In genomic region chr11:104609733-104610132, GRCm38 (mm10) we compare ENCODE assay signal across 20 mouse cellular contexts. TPM values are rescaled to one million over a fixed set of nuclear protein-coding genes. Genes with fewer than 3 reads are reported as not detected.
DNase-seq lines count a peak whose midpoint lies in the region; ATAC-seq and TF ChIP-seq lines count a peak whose summit lies in the region.
"Had no signal": no experiment of that assay in that cellular context is flagged by ENCODE, and none has a peak within 500 bp of the region (broad histone marks: within the 10 kb centered on the region; RNA-seq: fewer than 3 reads in every experiment).

No protein-coding gene starts in this region.

- no peaks in the 10 kb centered on the region for H3K9me3 ChIP-seq in lung, postnatal 0 days (ENCODE audit: low read length)
- H3K9me3 ChIP-seq: forebrain, embryonic 15.5 days; hindbrain, embryonic 15.5 days; limb, embryonic 13.5 days had no signal

- H3K36me3 ChIP-seq in lung, postnatal 0 days (ENCODE audit: insufficient read depth, low read length): no peaks in the 10 kb centered on the region
- H3K36me3 ChIP-seq: forebrain, embryonic 15.5 days; hindbrain, embryonic 15.5 days; limb, embryonic 13.5 days had no signal

- no peak for TF ChIP-seq CTCF in cerebellum, adult 2 months (IDR thresholded peaks at IDR 0.05; ENCODE audit: borderline replicate concordance, insufficient read depth, low read depth, low read length)
- TF ChIP-seq CTCF in bone marrow, adult 2 months (IDR thresholded peaks at IDR 0.05; ENCODE audit: control insufficient read depth, insufficient read depth, low read length): no peak
- TF ChIP-seq CTCF in lung, postnatal 0 days (IDR thresholded peaks at IDR 0.05): no peak

- DNase-seq in cerebellum, adult 2 months: no peak
- no peak for DNase-seq in cerebellum, postnatal 36 days
- DNase-seq in B cell, adult 2 months: peak; percentile 73 to 80
- peak; percentile 70 to 74 for DNase-seq in natural killer cell, adult 2 months (ENCODE audit: low spot score in 2 of 2)
- DNase-seq in left cerebral cortex, postnatal 14 days (ENCODE audit: low spot score in 2 of 2): no peak
- DNase-seq in ovary, adult 18-20 months (ENCODE audit: low spot score): no peak
- no peak for DNase-seq in lung, postnatal 0 days (ENCODE audit: low spot score)
- DNase-seq: adrenal gland, postnatal 10 days; cerebellum, adult 9-10 months; embryo, embryonic 11 days; heart, postnatal 10 days; lung, embryonic 14.5 days; right cerebral cortex, adult 18-20 months had no signal

- H3K27me3 ChIP-seq in cerebellum, adult 2 months (ENCODE audit: control insufficient read depth, insufficient read depth, low read length): no peaks in the 10 kb centered on the region
- H3K27me3 ChIP-seq in lung, postnatal 0 days (replicated peaks; ENCODE audit: insufficient read depth, low read length): no peaks in the 10 kb centered on the region

- TF ChIP-seq POLR2A in cerebellum, adult 2 months (IDR thresholded peaks at IDR 0.05; ENCODE audit: borderline replicate concordance, insufficient read depth, low read length): no peak
- no peak for TF ChIP-seq POLR2A in bone marrow, adult 2 months (IDR thresholded peaks at IDR 0.05; ENCODE audit: borderline replicate concordance, control insufficient read depth, low read depth, low read length)

- no peak for TF ChIP-seq EP300 in lung, postnatal 0 days (IDR thresholded peaks at IDR 0.05)

- H3K4me1 ChIP-seq in cerebellum, adult 2 months (ENCODE audit: control insufficient read depth, insufficient read depth, low read length): peaks cover 8% of the 10 kb centered on the region
- H3K4me1 ChIP-seq in bone marrow, adult 2 months (ENCODE audit: control insufficient read depth, insufficient read depth, low read length): peaks cover 11% of the 10 kb centered on the region
- H3K4me1 ChIP-seq in lung, postnatal 0 days (ENCODE audit: insufficient read depth, low read depth, low read length): no peaks in the 10 kb centered on the region

- ATAC-seq in lung, postnatal 0 days: no peak
- ATAC-seq: forebrain, embryonic 15.5 days had no signal

- H3K9ac ChIP-seq in lung, postnatal 0 days (replicated peaks; ENCODE audit: low read depth): no peak overlapping the region
- H3K9ac ChIP-seq: forebrain, embryonic 15.5 days; hindbrain, embryonic 15.5 days; limb, embryonic 13.5 days; lung, embryonic 14.5 days had no signal

- H3K27ac ChIP-seq in cerebellum, adult 2 months (ENCODE audit: insufficient read depth, low read length): no peak overlapping the region
- H3K27ac ChIP-seq in bone marrow, adult 2 months (ENCODE audit: control insufficient read depth, insufficient read depth, low read depth, low read length, poor library complexity): peak overlapping the region; percentile 36
- no peak overlapping the region for H3K27ac ChIP-seq in lung, postnatal 0 days (ENCODE audit: low read length)
- H3K27ac ChIP-seq: forebrain, embryonic 15.5 days; hindbrain, embryonic 15.5 days; kidney, postnatal 0 days; layer of hippocampus, adult 2 months; left cerebral cortex, adult 2 months; limb, embryonic 13.5 days had no signal

- H3K4me3 ChIP-seq in cerebellum, adult 2 months (replicated peaks; ENCODE audit: insufficient read depth, low read depth, low read length): peak overlapping the region; percentile 7
- H3K4me3 ChIP-seq in bone marrow, adult 2 months (replicated peaks; ENCODE audit: control insufficient read depth, low read depth, low read length): peak overlapping the region; percentile 21
- H3K4me3 ChIP-seq in lung, postnatal 0 days (ENCODE audit: low read depth, low read length): no peak overlapping the region
- H3K4me3 ChIP-seq: forebrain, embryonic 15.5 days; hindbrain, embryonic 15.5 days; layer of hippocampus, adult 2 months; left cerebral cortex, adult 2 months; limb, embryonic 13.5 days had no signal

- no peak overlapping the region for H3K4me2 ChIP-seq in lung, postnatal 0 days (replicated peaks; ENCODE audit: low read depth, low read length)
- H3K4me2 ChIP-seq: forebrain, embryonic 15.5 days; hindbrain, embryonic 15.5 days; limb, embryonic 13.5 days; lung, embryonic 14.5 days had no signal

- WGBS in cerebellum, adult 2 months: 55% methylated on average over 4 of the region's 4 CpGs
- 29% methylated on average over 4 of the region's 4 CpGs for WGBS in bone marrow, adult 2 months
- 62% methylated on average over 4 of the region's 4 CpGs for WGBS in lung, postnatal 0 days

- intact Hi-C loops in left cerebral cortex, postnatal 14 days (cut with DNase I): no loop called here

RNA-seq across cellular contexts. Expression of gene Itgb3, which starts 1.9 kb away (rescaled TPM):
- polyA plus RNA-seq in cerebellum, adult 2 months (2012; rRNA removed): 2.0 and 2.1 TPM in 2 replicates
- 84.3 and 141 TPM in 2 replicates for polyA plus RNA-seq in bone marrow, adult 2 months (2011; ENCODE audit: insufficient read depth, insufficient read length, low replicate concordance, missing spikeins)
- total RNA-seq in left cerebral cortex, postnatal 14 days (2021): 1 to 10 TPM; 4.3 to 4.5 TPM
- 6.9 and 7.1 TPM in 2 replicates for polyA plus RNA-seq in lung, postnatal 0 days (2015; fragmentation: Nextera tagmentation; extraction: Ambion mirVana)

RNA-seq across cellular contexts. Expression of gene Myl4, which starts 59.3 kb away (rescaled TPM):
- 2.2 and 2.5 TPM in 2 replicates for polyA plus RNA-seq in cerebellum, adult 2 months (2012; rRNA removed)
- polyA plus RNA-seq in bone marrow, adult 2 months (2011; ENCODE audit: insufficient read depth, insufficient read length, low replicate concordance, missing spikeins): 22.3 and 31.8 TPM in 2 replicates
- 10 to 100 TPM; 22.9 to 27.2 TPM for total RNA-seq in left cerebral cortex, postnatal 14 days (2021)
- polyA plus RNA-seq in lung, postnatal 0 days (2015; fragmentation: Nextera tagmentation; extraction: Ambion mirVana): 80.4 and 87.4 TPM in 2 replicates

RNA-seq across cellular contexts. Expression of gene Cdc27, which starts 59.3 kb away (rescaled TPM):
- 20.9 and 22.4 TPM in 2 replicates for polyA plus RNA-seq in cerebellum, adult 2 months (2012; rRNA removed)
- 16.2 and 23.1 TPM in 2 replicates for polyA plus RNA-seq in bone marrow, adult 2 months (2011; ENCODE audit: insufficient read depth, insufficient read length, low replicate concordance, missing spikeins)
- total RNA-seq in left cerebral cortex, postnatal 14 days (2021): 10 to 100 TPM; 59.6 to 67.6 TPM
- polyA plus RNA-seq in lung, postnatal 0 days (2015; fragmentation: Nextera tagmentation; extraction: Ambion mirVana): 18.4 and 20.0 TPM in 2 replicates

Comparison
In these comparisons a context has a peak if more than half of its experiments do, and no peak if none do; other contexts are left out.
1. DNase-seq: peak in B cell, adult 2 months (2 of 2) and natural killer cell, adult 2 months (2 of 2); none in cerebellum, adult 2 months (0 of 2), cerebellum, postnatal 36 days (0 of 2), left cerebral cortex, postnatal 14 days (0 of 2), ovary, adult 18-20 months (single experiment) and lung, postnatal 0 days (single experiment).
2. RNA of gene Itgb3, which starts 1.9 kb away (polyA plus RNA-seq): 84.3 to 141 TPM in bone marrow, adult 2 months; 6.9 to 7.1 TPM in lung, postnatal 0 days and 2.0 to 2.1 TPM in cerebellum, adult 2 months; every median in the first group is over 10 times any median in the second.